Mouse (Mus musculus) embryonic facial prominence, embryonic 10.5 days (tissue): ENCODE measurements at regions not wholly inside any gene's neighbourhood (a gene's known extent, or its start where the extent isn't known, plus 50 kb on each side); places are given as distances from the start of the nearest gene placed in this dataset.
"Not testable (repeated sequence)": the region's sequence is repeated elsewhere in the genome, so short reads cannot be mapped to it uniquely, and the experiment has no call there.

Experiments used
- DNase-seq: peaks from one replicate; pipeline ENCODE4 v3.0.0-alpha.2; 2017; ENCODE audit warnings: low spot score
- H3K27ac ChIP-seq: fragments of 300-500 bp; sonication (generic); replicated peaks from 2 replicates; pipeline ENCODE4 v1.5.1; 2016; ENCODE audit warnings: mild to moderate bottlenecking
- H3K27me3 ChIP-seq: fragments of 300-500 bp; sonication (generic); replicated peaks from 2 replicates; pipeline ENCODE4 v1.6.1; 2016; ENCODE audit warnings: low read depth, mild to moderate bottlenecking; ENCODE audit not compliant: poor library complexity, severe bottlenecking
- H3K36me3 ChIP-seq: fragments of 300-500 bp; sonication (generic); replicated peaks from 2 replicates; pipeline ENCODE4 v1.6.1; 2016; ENCODE audit warnings: mild to moderate bottlenecking, moderate library complexity
- H3K4me1 ChIP-seq: fragments of 300-500 bp; sonication (generic); 2 replicates; pipeline ENCODE4 v1.6.1; 2016
- H3K4me3 ChIP-seq: fragments of 300-500 bp; sonication (generic); 2 replicates; pipeline ENCODE4 v1.5.1; 2016; ENCODE audit warnings: mild to moderate bottlenecking, moderate library complexity
- H3K9me3 ChIP-seq: fragments of 300-500 bp; sonication (generic); 2 replicates; pipeline ENCODE4 v1.6.1; 2016; ENCODE audit warnings: mild to moderate bottlenecking
- WGBS: fragments of 180-500 bp; shearing (Covaris S2); methylation state at CpG from one replicate; pipeline ENCODE4 v1.1.7; 2016; 5-methylcytosine and 5-hydroxymethylcytosine counted together

DNA sequence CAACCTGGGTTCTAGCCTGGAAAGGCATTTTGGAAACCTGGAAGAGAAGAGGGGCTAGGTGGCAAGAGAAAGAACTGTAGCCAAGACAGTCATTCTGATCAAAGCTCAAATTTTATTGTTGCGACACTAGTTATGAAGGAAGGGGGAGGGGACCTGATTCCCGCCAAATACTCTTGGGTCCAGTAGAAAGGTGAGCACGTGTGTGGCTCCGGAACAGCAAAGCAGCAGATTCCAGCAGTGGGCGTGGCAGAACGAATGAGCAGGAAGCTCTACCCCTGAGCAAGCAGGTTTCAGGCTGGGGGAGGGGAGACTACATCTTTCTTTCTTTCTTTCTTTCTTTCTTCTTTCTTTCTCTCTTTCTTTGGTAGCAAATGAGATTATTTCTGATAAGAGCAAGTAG lies 130.5 kb upstream of the 1700008P02Rik start:
- H3K27me3 ChIP-seq, H3K36me3 ChIP-seq, DNase-seq, H3K27ac ChIP-seq, H3K4me1 ChIP-seq, H3K9me3 ChIP-seq, H3K4me3 ChIP-seq: not testable (repeated sequence)
- WGBS: 85% methylated on average over 6 of the region's 6 CpGs

DNA sequence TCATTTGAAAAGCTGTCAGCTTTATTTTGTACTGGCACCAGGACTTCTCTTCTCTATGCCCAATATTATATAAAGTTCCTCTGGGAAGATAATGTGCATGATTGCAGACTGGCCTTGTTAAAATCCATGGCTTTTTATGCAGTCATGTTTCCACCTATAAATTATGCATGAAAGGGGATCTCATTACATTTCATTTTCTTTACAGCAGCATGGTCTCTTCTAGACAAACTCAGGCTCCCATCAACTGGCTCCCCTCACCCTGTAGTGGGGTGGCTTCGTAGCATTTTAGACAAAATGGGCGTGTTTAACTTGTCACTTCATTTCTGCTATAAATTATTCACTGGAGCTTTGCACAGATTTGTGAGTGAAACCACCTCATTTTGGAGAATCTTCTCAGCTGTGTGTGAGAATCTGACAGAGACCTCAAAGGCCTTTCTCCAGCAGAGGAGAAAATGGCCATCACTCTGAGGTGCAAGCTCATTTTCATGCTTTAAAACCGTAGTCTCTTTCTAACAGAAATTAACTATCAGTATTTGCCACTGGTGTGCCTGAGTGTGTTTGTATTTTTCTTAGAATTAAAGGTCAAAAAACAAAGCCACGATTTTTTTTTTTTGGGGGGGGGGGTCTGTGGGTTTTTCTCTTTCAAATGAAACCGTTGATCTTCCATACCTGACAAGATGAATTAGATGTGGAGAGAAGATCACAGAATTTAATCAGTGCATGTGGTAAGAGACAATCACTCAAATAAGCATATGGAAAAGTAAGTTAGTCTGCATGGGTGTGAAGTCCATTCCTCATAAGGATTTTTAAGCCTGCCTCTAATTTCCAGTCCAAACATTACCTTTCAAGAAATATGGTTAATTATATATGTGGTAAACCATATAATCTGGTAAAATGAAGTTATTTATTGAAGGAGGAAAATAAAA lies 111.4 kb upstream of the 1700008P02Rik start:
- DNase-seq: no peak
- 77% methylated on average over 5 of the region's 5 CpGs for WGBS
- Histone ChIP-seq H3K36me3 (no peaks in the 10 kb centered on the region), H3K27ac (no peak overlapping the region), H3K9me3 (no peaks in the 10 kb centered on the region), H3K27me3 (no peaks in the 10 kb centered on the region), H3K4me3 (no peak overlapping the region), H3K4me1 (no peaks in the 10 kb centered on the region)

DNA sequence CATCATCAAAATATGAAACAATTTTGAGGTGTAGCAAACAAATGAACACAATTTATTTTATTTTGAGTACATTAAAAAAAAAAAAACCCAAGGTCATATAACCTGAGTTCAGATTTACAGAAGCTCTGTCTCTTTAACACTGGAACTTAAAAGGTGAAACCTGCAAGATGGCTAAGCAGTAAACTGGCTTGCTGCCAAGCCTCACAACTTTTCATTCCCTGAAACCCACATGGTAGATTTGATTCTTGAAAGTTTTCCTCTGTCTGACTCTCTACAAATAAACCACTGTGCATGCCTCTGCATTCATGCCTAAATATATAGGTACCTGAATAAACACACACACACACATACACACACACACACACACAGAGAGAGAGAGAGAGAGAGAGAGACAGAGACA lies 109.8 kb upstream of the 1700008P02Rik start:
- H3K9me3 ChIP-seq: no peaks in the 10 kb centered on the region
- no peaks in the 10 kb centered on the region for H3K27me3 ChIP-seq
- no peaks in the 10 kb centered on the region for H3K36me3 ChIP-seq
- no peak for DNase-seq
- H3K4me3 ChIP-seq: no peak overlapping the region
- H3K4me1 ChIP-seq: no peaks in the 10 kb centered on the region
- H3K27ac ChIP-seq: no peak overlapping the region

DNA sequence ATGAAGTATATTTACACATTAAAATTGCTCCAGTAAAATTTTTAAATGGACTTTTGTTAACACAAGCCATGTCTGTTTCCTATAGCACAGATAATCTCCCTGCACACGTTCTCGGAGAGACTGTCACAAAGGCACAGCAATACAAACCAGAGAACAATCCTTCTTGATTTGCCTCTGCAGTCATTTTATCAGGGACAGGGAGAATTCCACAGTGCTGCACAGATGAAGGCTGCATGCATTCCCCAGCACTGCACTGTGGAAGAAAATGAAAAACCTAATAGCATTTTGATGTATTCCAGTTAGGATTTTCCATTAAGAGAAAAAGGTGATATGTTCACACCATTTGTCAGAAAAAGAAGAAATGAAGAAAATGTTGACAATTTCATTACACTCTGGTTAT lies 63.4 kb upstream of the 1700008P02Rik start:
- no peak for DNase-seq
- no peaks in the 10 kb centered on the region for H3K4me1 ChIP-seq

DNA sequence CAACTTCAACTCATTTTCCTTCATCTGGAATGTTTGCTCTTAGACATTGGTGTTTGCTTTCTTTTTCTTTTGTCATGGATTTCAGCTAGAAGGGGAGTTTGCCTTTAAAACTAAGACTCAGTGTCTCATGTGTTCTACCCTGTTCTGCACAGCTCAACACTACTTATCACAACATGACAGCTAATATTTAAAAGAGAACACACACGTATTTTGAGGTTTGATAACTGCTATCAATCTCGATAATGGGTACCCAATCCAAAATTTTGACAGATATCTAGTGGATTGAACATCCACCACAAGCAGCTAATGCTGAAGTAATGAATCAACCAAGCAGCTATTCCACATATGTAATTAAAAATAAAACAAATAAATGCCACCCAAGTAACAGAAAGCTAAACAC lies 61.2 kb upstream of the 1700008P02Rik start:
- WGBS: 86% methylated on average over 2 of the region's 2 CpGs
- Histone ChIP-seq H3K36me3 (no peaks in the 10 kb centered on the region), H3K27ac (no peak overlapping the region), H3K27me3 (no peaks in the 10 kb centered on the region), H3K4me1 (no peaks in the 10 kb centered on the region), H3K9me3 (no peaks in the 10 kb centered on the region), H3K4me3 (no peak overlapping the region)
- no peak for DNase-seq

More for the DNA sequence above, 63.4 kb upstream of the 1700008P02Rik start:
- H3K9me3 ChIP-seq: no peaks in the 10 kb centered on the region
- no peaks in the 10 kb centered on the region for H3K36me3 ChIP-seq
- WGBS: 78% methylated on average over 2 of the region's 2 CpGs
- H3K27ac ChIP-seq: no peak overlapping the region
- H3K4me3 ChIP-seq: no peak overlapping the region
- H3K27me3 ChIP-seq: no peaks in the 10 kb centered on the region

DNA sequence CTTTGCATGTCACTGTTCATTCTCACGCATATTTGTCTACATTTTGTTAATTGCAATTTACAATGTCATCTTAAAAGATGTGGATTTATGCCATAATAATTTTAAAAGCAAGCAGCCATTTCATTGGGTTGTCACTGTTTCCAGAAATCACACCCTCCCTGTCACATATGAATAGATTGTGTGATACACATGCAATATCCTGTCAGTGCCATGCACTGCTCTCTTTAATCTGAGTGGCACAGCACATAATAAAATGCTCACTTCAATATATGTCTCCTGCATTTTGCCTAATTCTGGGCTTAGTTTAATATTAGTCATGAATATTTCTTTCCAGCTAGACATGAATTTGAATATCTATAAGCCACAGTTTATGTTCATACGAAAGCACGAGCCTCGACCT lies 56.1 kb upstream of the 1700008P02Rik start:
- Histone ChIP-seq H3K4me1 (no peaks in the 10 kb centered on the region), H3K27me3 (no peaks in the 10 kb centered on the region), H3K4me3 (no peak overlapping the region), H3K27ac (no peak overlapping the region), H3K9me3 (no peaks in the 10 kb centered on the region), H3K36me3 (no peaks in the 10 kb centered on the region)
- 92% methylated on average over 4 of the region's 4 CpGs for WGBS
- no peak for DNase-seq

DNA sequence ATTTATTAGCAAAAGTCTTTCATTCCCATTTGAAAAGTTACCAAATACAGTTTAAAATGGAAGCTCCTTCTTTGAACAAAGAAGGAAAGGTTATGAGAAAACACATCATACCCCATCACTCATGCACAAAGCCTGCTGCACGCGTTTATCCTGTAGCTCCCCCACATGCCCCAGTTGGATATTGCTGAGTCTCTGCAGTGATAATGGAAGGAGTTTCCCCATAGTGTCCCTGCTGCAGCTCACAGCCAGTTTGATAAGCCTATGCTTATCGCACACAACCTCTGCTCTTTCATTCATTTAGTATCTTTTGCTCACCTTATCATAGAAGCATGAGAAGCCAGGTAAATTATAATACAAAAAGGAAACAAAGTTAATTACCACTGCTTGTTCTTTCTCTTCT lies 55.1 kb upstream of the 1700008P02Rik start:
- no peaks in the 10 kb centered on the region for H3K27me3 ChIP-seq
- H3K27ac ChIP-seq: no peak overlapping the region
- 62% methylated on average over 3 of the region's 3 CpGs for WGBS
- H3K9me3 ChIP-seq: no peaks in the 10 kb centered on the region
- H3K36me3 ChIP-seq: no peaks in the 10 kb centered on the region
- peak; percentile 9 for DNase-seq
- H3K4me1 ChIP-seq: no peaks in the 10 kb centered on the region
- no peak overlapping the region for H3K4me3 ChIP-seq
